Mouse (Mus musculus) kidney, postnatal 14 days (tissue): Measurements from ENCODE around the gene Kcnj9.

ENCODE experiments used
- DNase-seq: peaks from one replicate; pipeline ENCODE4 v3.0.0; 2022; ENCODE audit warnings: mixed read lengths

Gene Kcnj9

GRCm38 (mm10) chr1:172332925-172333324 lies 3.8 kb upstream of the Kcnj9 start:
- DNase-seq, result no peak

- no peak for DNase-seq
Measured at GRCm38 (mm10) chr1:172331422-172331947, 2.4 kb upstream of the Kcnj9 start.

DNA sequence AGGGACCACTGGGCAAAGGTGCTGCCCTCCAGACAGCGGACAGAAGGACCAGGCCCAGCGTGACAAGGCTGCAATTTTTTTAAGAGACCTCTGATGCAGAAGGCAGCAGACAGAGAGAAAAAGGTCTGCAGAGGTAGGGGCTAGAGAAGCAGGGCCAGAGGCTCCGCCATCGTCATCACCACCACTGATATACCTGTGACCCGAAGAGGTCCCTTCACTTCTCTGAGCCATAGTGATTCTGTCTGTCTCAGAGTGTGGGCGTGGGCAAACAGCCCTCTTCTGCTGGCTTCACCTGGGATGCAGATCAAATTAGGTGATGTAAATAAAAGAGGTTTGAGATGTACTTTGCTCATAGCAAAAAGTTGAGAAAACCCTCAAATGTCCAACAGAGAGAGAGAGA lies 498 bp upstream of the Kcnj9 start:
- DNase-seq, result no peak

GRCm38 (mm10) chr1:172328461-172328860 lies 657 bp downstream of the Kcnj9 start:
- DNase-seq, result no peak

DNA sequence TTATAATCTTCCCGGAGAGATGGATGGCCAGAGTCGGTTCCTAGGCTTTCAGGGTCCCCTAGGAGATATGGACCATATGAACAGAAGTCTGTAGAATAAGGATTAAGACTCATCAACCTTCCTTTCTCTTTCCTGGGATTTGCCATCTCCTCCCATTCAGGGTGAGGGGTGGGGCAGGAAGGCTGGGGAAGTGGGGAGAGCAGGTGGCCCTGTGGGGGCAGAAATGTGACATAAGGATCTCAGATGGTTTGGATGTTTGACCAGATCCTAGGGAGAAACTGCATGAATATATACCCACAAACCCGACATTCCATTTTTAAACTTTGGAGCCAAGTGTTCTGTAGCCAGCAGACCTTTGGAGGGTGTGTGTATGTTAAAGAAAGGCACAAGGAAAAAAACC lies 1.1 kb downstream of the Kcnj9 start:
- DNase-seq, result no peak

- DNase-seq, result no peak
Measured at GRCm38 (mm10) chr1:172327206-172328001, 1.7 kb downstream of the Kcnj9 start.

DNA sequence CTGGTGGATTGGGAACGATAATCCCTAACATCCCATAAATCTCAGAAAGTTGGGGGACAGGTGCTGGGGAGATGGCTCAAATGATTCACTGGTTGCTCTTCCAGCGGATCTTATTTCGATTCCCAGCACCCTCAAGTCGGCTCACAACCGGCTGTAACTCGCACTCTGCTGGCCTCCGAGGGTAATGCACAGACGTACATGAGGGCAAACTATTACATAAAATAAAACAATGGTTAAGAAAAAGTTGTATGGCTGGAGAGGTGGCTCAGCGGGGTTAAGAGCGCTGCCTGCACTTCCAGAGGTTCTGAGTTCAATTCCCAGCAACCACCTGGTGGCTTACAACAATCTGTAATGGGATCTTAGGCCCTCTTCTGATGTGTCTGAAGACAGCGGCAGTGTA lies 2.4 kb downstream of the Kcnj9 start:
- no peak for DNase-seq

DNA sequence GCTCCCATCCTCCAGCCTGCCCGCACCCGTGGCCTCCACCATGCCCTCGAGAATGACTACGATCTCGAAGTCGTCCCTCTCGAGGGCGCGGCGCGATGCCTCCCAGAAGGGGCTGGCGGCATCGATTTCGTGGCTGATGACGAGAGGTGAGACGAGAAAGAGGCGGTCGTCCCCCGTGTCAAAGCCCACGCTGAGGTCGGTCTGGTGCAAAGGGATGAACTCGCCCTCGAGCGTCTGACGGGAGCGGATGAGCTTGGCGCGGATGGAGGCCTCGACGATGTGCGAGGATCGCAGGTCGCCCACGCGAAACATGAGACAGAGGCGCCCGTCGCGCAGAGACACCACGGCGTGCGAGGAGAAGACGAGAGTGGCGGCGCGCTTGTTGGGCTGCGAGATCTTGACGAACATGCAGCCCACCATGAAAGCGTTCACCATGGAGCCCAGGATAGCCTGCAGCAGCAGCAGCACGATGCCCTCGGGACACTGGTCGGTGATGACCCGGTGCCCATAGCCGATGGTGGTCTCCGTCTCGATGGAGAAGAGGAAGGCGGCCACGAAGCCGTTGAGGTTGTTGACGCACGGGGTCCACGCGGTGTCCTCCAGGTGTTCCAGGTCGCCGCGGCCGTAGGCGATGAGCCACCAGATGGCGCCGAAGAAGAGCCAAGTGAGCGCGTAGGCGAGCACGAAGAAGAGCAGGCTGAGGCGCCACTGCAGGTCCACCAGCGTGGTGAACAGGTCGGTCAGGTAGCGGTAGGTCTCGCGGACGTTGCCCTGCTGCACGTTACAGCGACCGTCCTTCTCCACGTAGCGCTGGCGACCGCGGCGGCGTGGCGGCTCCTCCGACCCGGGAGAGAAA lies 3.2 kb downstream of the Kcnj9 start:
- DNase-seq, result peak; percentile 83

DNA sequence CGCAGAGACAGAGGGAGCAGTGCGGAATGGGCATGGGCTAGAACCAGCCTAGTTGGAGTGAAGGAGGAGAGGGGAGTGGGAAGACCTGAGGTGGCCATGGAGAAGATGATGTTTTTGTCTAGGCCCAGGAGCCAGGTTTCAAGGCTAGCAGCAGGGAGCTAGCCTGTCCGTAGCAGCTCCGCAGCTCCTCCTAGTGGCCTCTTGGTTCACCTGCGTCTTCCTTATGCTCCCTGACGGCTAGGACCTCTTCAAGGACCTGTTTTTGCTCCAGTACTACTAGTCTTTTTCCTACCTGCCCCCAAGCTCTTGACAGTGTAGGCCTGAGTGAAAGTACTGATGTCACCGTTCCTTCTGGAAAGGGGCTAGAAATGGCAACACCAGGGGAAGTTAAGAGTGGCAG lies 4.4 kb downstream of the Kcnj9 start:
- DNase-seq, result peak; percentile 79

- no peak for DNase-seq
Measured at GRCm38 (mm10) chr1:172323801-172324359, 5.2 kb downstream of the Kcnj9 start.

GRCm38 (mm10) chr1:172323298-172323697 lies 5.8 kb downstream of the Kcnj9 start:
- no peak for DNase-seq

DNA sequence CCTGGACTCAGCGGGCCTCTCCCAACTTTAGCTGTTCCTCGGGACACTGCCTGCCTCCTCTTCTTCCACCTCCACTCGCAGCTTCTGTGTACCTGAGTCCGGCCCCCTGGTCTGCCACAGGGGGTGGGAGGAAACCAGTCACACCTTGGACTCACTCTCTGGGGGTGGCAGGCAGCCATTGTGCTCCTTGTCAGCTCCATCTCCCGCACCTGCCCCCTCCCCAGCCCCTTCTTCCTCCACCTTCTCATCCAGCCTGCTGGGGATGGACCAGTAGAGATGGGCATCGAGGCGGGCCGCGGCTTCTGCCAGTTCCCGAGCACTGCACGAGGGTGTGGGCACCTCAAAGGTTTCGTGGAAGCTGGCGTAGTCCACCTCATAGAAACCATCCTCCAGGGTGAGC lies 6.4 kb downstream of the Kcnj9 start:
- no peak for DNase-seq

DNA sequence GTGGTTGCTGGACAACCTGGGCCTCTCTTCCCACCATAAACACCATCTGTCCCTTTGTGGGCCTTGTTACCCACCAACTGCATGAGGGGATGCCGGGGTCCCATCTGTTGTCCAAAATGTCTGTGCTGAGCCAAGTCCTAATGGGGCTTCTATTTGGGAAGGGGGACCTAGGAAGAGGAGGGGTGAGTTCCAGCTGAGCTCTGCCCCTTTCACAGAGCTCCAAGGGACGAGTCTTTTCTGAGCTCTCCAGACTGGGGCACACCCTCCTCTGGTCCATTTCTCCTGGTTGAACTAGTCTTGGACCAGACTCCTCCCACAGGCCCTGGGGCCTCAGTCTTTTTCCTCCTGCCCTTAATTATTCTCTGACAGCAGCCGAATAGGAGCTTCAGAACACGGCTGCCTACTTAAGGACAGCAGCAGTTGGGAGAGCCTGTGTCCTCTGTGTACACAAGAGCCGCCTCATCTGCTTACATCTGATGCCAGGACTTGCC lies 9.2 kb downstream of the Kcnj9 start:
- DNase-seq, result no peak

- no peak for DNase-seq
Measured at GRCm38 (mm10) chr1:172319346-172319745, 9.8 kb downstream of the Kcnj9 start.

- no peak for DNase-seq
Measured at GRCm38 (mm10) chr1:172318424-172319035, 10.6 kb downstream of the Kcnj9 start.

DNA sequence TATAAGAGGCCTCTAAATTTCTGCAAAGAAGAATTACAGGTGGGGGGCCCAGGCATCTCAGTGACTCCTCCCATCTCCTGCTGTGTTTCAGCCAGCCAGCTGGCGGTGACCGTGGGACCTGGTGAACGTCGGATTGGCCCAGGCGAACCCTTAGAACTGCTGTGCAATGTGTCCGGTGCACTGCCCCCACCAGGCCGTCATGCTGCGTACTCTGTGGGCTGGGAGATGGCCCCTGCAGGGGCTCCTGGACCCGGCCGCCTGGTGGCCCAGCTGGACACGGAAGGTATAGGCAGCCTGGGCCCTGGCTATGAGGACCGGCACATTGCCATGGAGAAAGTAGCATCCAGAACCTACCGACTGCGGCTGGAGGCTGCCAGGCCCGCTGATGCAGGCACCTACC lies 11.2 kb downstream of the Kcnj9 start:
- no peak for DNase-seq

- DNase-seq, result no peak
Measured at GRCm38 (mm10) chr1:172317431-172317830, 11.7 kb downstream of the Kcnj9 start.

DNA sequence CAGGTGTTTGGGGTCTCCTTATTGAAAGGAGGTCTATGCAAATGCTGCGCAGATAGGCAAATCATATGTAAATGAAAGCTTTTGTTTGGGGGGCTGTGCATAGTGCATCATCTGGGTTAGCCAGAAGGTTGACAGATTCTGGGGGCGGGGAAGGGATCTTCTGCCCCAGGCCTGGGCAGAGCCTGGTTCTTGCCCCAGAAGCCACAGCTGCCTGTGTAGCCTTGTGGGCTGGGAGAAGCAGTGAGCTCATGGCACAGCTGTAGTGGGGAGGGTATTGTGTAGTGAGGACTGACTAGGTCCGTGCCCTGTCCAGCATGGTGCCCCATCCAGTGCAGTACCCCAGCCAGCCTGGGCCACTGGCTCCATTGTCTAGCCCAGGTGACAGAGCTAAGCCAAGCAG lies 14.2 kb downstream of the Kcnj9 start:
- no peak for DNase-seq

DNA sequence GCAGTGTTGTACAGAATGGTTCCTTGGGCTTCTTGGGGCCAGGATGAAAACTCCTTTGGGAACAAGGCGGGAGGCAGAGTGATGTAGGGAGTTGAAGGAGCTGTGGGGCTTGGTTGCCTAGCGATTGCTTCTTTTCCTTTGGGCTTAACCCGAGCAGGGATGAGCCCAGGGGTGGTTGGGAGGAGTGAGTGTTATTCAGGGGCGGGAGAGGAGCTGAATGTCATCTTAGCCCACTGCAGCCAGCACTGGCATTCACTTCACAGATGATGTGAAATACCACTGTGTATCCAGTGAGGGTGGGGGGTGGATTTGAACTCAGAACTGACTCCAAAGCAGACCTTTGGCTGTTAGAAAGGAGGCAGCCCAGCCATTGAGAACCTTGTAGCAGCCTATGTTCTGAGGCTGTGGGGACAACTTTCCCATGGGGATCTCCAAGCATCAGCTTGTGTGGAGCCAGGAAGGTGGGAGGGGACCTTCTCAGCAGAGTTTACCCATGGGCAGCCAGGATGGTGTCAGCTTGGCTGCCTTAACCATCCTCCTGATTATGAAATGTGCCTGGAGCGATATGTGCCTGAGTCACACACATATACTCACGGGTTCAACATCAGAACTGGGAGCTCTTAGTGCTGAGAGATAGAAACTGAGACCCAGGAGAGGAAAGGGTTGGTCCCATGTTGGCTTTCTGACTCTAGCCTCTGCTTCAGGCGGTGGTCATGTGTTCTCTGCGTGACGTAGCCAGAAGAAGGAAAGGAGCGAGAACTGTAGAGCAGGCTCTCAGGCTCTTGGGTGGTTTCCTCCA lies 15.3 kb downstream of the Kcnj9 start:
- no peak for DNase-seq

GRCm38 (mm10) chr1:172312768-172313561 lies 16.2 kb downstream of the Kcnj9 start:
- DNase-seq, result peak; percentile 36
